Comparison of ENCODE assay signal across 25 mouse cellular contexts in the genomic region with DNA sequence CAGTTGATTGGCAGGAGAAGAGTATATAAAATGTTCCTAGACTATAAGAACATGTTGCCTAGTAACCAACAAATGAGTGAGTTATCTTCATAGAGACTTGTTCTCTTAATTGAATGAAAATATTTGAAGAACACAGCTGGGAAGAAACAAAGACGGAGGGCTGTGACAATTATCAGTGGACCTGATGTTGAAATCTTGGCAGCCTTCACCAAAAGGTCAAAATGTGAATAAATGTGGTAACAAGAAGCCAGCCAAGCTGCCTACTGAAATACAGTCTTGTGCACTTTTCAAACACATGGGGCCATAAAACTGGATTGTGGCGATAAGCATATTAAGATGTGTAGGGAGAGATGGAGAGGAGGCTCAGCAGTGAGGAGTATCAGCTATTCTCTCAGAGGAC. TPM values are rescaled to one million over a fixed set of nuclear protein-coding genes. Genes with fewer than 3 reads are reported as not detected.
DNase-seq lines count a peak whose midpoint lies in the region; ATAC-seq and TF ChIP-seq lines count a peak whose summit lies in the region.
"Had no signal": no experiment of that assay in that cellular context is flagged by ENCODE, and none has a peak within 500 bp of the region (broad histone marks: within the 10 kb centered on the region; RNA-seq: fewer than 3 reads in every experiment).

No protein-coding gene starts in this region.

- no peak overlapping the region for H3K9ac ChIP-seq in kidney, embryonic 14.5 days (ENCODE audit: low read depth, low read length)
- no peak overlapping the region for H3K9ac ChIP-seq in stomach, postnatal 0 days (ENCODE audit: low read length)
- H3K9ac ChIP-seq: embryonic facial prominence, embryonic 15.5 days; forebrain, postnatal 0 days; hindbrain, embryonic 12.5 days; limb, embryonic 12.5 days; liver, embryonic 13.5 days; lung, embryonic 15.5 days had no signal

- no peaks in the 10 kb centered on the region for H3K4me1 ChIP-seq in kidney, embryonic 14.5 days (ENCODE audit: control insufficient read depth, insufficient read depth, low read length)
- H3K4me1 ChIP-seq in stomach, postnatal 0 days (replicated peaks; ENCODE audit: control insufficient read depth, insufficient read depth), result no peaks in the 10 kb centered on the region
- H3K4me1 ChIP-seq: embryonic facial prominence, embryonic 15.5 days; liver, embryonic 13.5 days; lung, embryonic 15.5 days; megakaryocyte, embryonic 14.5 days had no signal

- H3K4me3 ChIP-seq in kidney, embryonic 14.5 days (ENCODE audit: low read length), result no peak overlapping the region
- H3K4me3 ChIP-seq in layer of hippocampus, adult 2 months, result no peak overlapping the region
- H3K4me3 ChIP-seq in stomach, postnatal 0 days (ENCODE audit: low read depth, low read length), result no peak overlapping the region
- H3K4me3 ChIP-seq: embryonic facial prominence, embryonic 15.5 days; hindbrain, embryonic 12.5 days; limb, embryonic 12.5 days; liver, embryonic 13.5 days; lung, embryonic 15.5 days; megakaryocyte, embryonic 14.5 days had no signal

- no peak for TF ChIP-seq EP300 in stomach, postnatal 0 days (optimal IDR thresholded peaks at IDR 0.05)

- no peaks in the 10 kb centered on the region for H3K36me3 ChIP-seq in kidney, embryonic 14.5 days (ENCODE audit: control insufficient read depth, insufficient read depth, low read length)
- H3K36me3 ChIP-seq in stomach, postnatal 0 days (ENCODE audit: control insufficient read depth, insufficient read depth, low read length), result no peaks in the 10 kb centered on the region
- H3K36me3 ChIP-seq: embryonic facial prominence, embryonic 15.5 days; hindbrain, embryonic 12.5 days; limb, embryonic 12.5 days; liver, embryonic 13.5 days; lung, embryonic 15.5 days had no signal

- TF ChIP-seq CTCF in layer of hippocampus, adult 2 months (conservative IDR thresholded peaks at IDR 0.05), result no peak
- TF ChIP-seq CTCF in stomach, postnatal 0 days (IDR thresholded peaks at IDR 0.05; ENCODE audit: low read depth), result no peak

- ATAC-seq in kidney, embryonic 14.5 days (ENCODE audit: low FRiP score, low TSS enrichment), result no peak
- ATAC-seq in stomach, postnatal 0 days (ENCODE audit: low FRiP score, low TSS enrichment), result no peak
- ATAC-seq: activated CD4-positive, CD25-positive, alpha-beta regulatory T cell, adult 4 months; CD4-positive, CD25-positive, alpha-beta regulatory T cell, adult 4 months; forebrain, postnatal 0 days; intestine, postnatal 0 days had no signal

- no peaks in the 10 kb centered on the region for H3K9me3 ChIP-seq in kidney, embryonic 14.5 days (ENCODE audit: control insufficient read depth, low read length)
- H3K9me3 ChIP-seq in stomach, postnatal 0 days (ENCODE audit: control insufficient read depth, low read length), result no peaks in the 10 kb centered on the region
- H3K9me3 ChIP-seq: embryonic facial prominence, embryonic 15.5 days; hindbrain, embryonic 12.5 days; limb, embryonic 12.5 days; liver, embryonic 13.5 days; lung, embryonic 15.5 days; megakaryocyte, embryonic 14.5 days had no signal

- H3K27me3 ChIP-seq in kidney, embryonic 14.5 days (ENCODE audit: control insufficient read depth, insufficient read depth, low read length), result no peaks in the 10 kb centered on the region
- H3K27me3 ChIP-seq in stomach, postnatal 0 days (ENCODE audit: control insufficient read depth, insufficient read depth, low read length), result no peaks in the 10 kb centered on the region
- H3K27me3 ChIP-seq: embryonic facial prominence, embryonic 15.5 days; hindbrain, embryonic 12.5 days; limb, embryonic 12.5 days; liver, embryonic 13.5 days; lung, embryonic 15.5 days; megakaryocyte, embryonic 14.5 days had no signal

- no peak overlapping the region for H3K27ac ChIP-seq in kidney, embryonic 14.5 days (ENCODE audit: low read depth, low read length)
- H3K27ac ChIP-seq in layer of hippocampus, adult 2 months, result no peak overlapping the region
- no peak overlapping the region for H3K27ac ChIP-seq in stomach, postnatal 0 days (replicated peaks)
- H3K27ac ChIP-seq: embryonic facial prominence, embryonic 15.5 days; hindbrain, embryonic 12.5 days; limb, embryonic 12.5 days; liver, embryonic 13.5 days; lung, embryonic 15.5 days had no signal

- 58% methylated on average over 2 of the region's 2 CpGs for WGBS in kidney, embryonic 14.5 days
- 61% methylated on average over 2 of the region's 2 CpGs for WGBS in stomach, postnatal 0 days

- H3K4me2 ChIP-seq in kidney, embryonic 14.5 days (replicated peaks; ENCODE audit: low read depth, low read length), result no peak overlapping the region
- no peak overlapping the region for H3K4me2 ChIP-seq in stomach, postnatal 0 days (replicated peaks; ENCODE audit: low read depth)
- H3K4me2 ChIP-seq: embryonic facial prominence, embryonic 15.5 days; hindbrain, embryonic 12.5 days; limb, embryonic 12.5 days; liver, embryonic 13.5 days; lung, embryonic 15.5 days had no signal

- peak; percentile 29 for DNase-seq in adrenal gland, postnatal 10 days
- DNase-seq in adrenal gland, adult 8-10 months, result no peak
- DNase-seq in kidney, postnatal 14 days, result peak; percentile 3
- peak; percentile 20 for DNase-seq in NIH3T3 (ENCODE audit: low read depth)
- peak; percentile 1 for DNase-seq in lung, postnatal 25 days (ENCODE audit: low spot score)
- DNase-seq in layer of hippocampus, adult 2 months (ENCODE audit: low spot score in 2 of 2), result no peak
- no peak for DNase-seq in stomach, postnatal 0 days (ENCODE audit: low spot score)
- DNase-seq: cerebellum, adult 9-10 months; forebrain, postnatal 0 days; gastrocnemius, postnatal 14 days; heart, adult 18-20 months; layer of hippocampus, postnatal 36 days; liver, embryonic 13.5 days; midbrain, embryonic 14.5 days; thymus, adult 2 months had no signal

RNA-seq across cellular contexts. Expression of gene Spata7, which starts 8.5 kb away (rescaled TPM):
- total RNA-seq in adrenal gland, postnatal 10 days (2021), result 10 to 100 TPM in 1 of 2 experiments, 1 to 10 TPM in 1; 7.7 to 10.8 TPM
- 10 to 100 TPM; 10.3 to 23.2 (median 14.0) TPM for total RNA-seq in adrenal gland, adult 8-10 months (2022)
- 18.6 and 18.7 TPM in 2 replicates for polyA plus RNA-seq in kidney, embryonic 14.5 days (2014; fragmentation: Nextera tagmentation; extraction: Ambion mirVana)
- total RNA-seq in layer of hippocampus, adult 2 months (2021), result 10 to 100 TPM; 26.3 to 32.2 TPM
- 4.4 and 5.3 TPM in 2 replicates for polyA plus RNA-seq in stomach, postnatal 0 days (2015; fragmentation: Nextera tagmentation; extraction: Ambion mirVana)

RNA-seq across cellular contexts. Expression of gene Kcnk10, which starts 41.4 kb away (rescaled TPM):
- total RNA-seq in adrenal gland, postnatal 10 days (2021), result 1 to 10 TPM in 1 of 2 experiments, under 1 TPM in 1; 0.81 to 1.9 TPM
- under 1 TPM in 1 of 4 experiments, not detected in 3; 0.10 TPM for total RNA-seq in adrenal gland, adult 8-10 months (2022)
- 1.5 and 1.8 TPM in 2 replicates for polyA plus RNA-seq in kidney, embryonic 14.5 days (2014; fragmentation: Nextera tagmentation; extraction: Ambion mirVana)
- total RNA-seq in layer of hippocampus, adult 2 months (2021), result 10 to 100 TPM; 16.8 to 18.6 TPM
- 3.0 and 3.9 TPM in 2 replicates for polyA plus RNA-seq in stomach, postnatal 0 days (2015; fragmentation: Nextera tagmentation; extraction: Ambion mirVana)
- total RNA-seq: heart, postnatal 25 days had no signal
- polyA plus RNA-seq: liver, embryonic 13.5 days had no signal

Comparison
In these comparisons a context has a peak if more than half of its experiments do, and no peak if none do; other contexts are left out.
1. DNase-seq: peak in adrenal gland, postnatal 10 days (single experiment), kidney, postnatal 14 days (single experiment), NIH3T3 (single experiment) and lung, postnatal 25 days (single experiment); none in adrenal gland, adult 8-10 months (single experiment), layer of hippocampus, adult 2 months (0 of 2) and stomach, postnatal 0 days (single experiment).
2. RNA of gene Kcnk10, which starts 41.4 kb away (total RNA-seq): 16.8 to 18.6 TPM in layer of hippocampus, adult 2 months; 0.81 to 1.9 TPM in adrenal gland, postnatal 10 days and 0.10 TPM in adrenal gland, adult 8-10 months; every median in the first group is over 4 times any median in the second.